Mouse (Mus musculus) forebrain, embryonic 13.5 days (tissue): ENCODE measurements around the gene Vipas39. TPM values are rescaled to one million over a fixed set of nuclear protein-coding genes. Genes with fewer than 3 reads are reported as not detected.

ENCODE experiments used
- microRNA-seq: library from miRNA; unstranded; fragments of <30 nt; microRNA quantifications from one replicate; pipeline ENCODE4, GENCODE M21; 2016
- polyA plus RNA-seq: library from polyadenylated mRNA; unstranded; fragments of >200 nt; fragmentation: Nextera tagmentation; extraction: Ambion mirVana; gene quantifications from 2 replicates; pipeline ENCODE4 v1.2.1, GENCODE M21; 2015

The Vipas39 gene
- polyA plus RNA-seq, 1 experiment from 2014 or later: 68.8 TPM

Small RNA genes within 50 kb of the gene (microRNA-seq; reads per million reads assigned to microRNA genes)
- not detected for gene Gm47293

Other genes starting within 250 kb of the Vipas39 start
- gene Tmem63c, start 244.9 kb downstream of the Vipas39 start, polyA plus RNA-seq: 1.6 and 2.2 TPM in 2 replicates
- 0.66 and 1.0 TPM in 2 replicates for gene Ngb, start 163.7 kb downstream of the Vipas39 start, polyA plus RNA-seq
- gene Gstz1, start 119.1 kb downstream of the Vipas39 start, polyA plus RNA-seq: 27.2 and 29.5 TPM in 2 replicates
- 10.5 and 12.0 TPM in 2 replicates for gene Pomt2, start 118.3 kb downstream of the Vipas39 start, polyA plus RNA-seq
- 1.3 and 2.5 TPM in 2 replicates for gene Samd15, start 66.5 kb downstream of the Vipas39 start, polyA plus RNA-seq
- gene Tmed8, start 65.8 kb downstream of the Vipas39 start, polyA plus RNA-seq: 2.6 and 3.5 TPM in 2 replicates
- gene Noxred1, start 27.5 kb downstream of the Vipas39 start, polyA plus RNA-seq: 1.5 and 1.6 TPM in 2 replicates
- 216 and 228 TPM in 2 replicates for gene Ahsa1, start 223 bp upstream of the Vipas39 start, polyA plus RNA-seq
- gene Ism2, start 33.4 kb upstream of the Vipas39 start, polyA plus RNA-seq: 1.5 and 2.6 TPM in 2 replicates
- 50.1 and 50.6 TPM in 2 replicates for gene Sptlc2, start 122.1 kb upstream of the Vipas39 start, polyA plus RNA-seq
- 327 and 345 TPM in 2 replicates for gene Slirp, start 177.6 kb upstream of the Vipas39 start, polyA plus RNA-seq
- gene Alkbh1, start 177.8 kb upstream of the Vipas39 start, polyA plus RNA-seq: 47.2 and 56.5 TPM in 2 replicates
- 146 and 151 TPM in 2 replicates for gene Snw1, start 206.0 kb upstream of the Vipas39 start, polyA plus RNA-seq
- not detected in 2 replicates for gene Gm5788, start 228.5 kb upstream of the Vipas39 start, polyA plus RNA-seq
- not detected in 2 replicates for gene Gm8300, start 248.1 kb upstream of the Vipas39 start, polyA plus RNA-seq